Mouse (Mus musculus) lung, embryonic 16.5 days (tissue): ENCODE measurements around the gene Mast3. TPM values are rescaled to one million over a fixed set of nuclear protein-coding genes. Genes with fewer than 3 reads are reported as not detected.
A peak's percentile ranks its signal among the peaks of the same experiment; 100 is the strongest.

Experiments
- ATAC-seq: fragments of 200-750 bp; cut with Nextera tagmentation; 2 replicates; pipeline ENCODE4 v1.8.0; 2017; ENCODE audit warnings: low read depth, mild to moderate bottlenecking, moderate library complexity
- H3K27ac ChIP-seq: fragments of 300-500 bp; sonication (generic); 2 replicates; pipeline ENCODE4 v1.5.1; 2014; ENCODE audit warnings: mild to moderate bottlenecking, control low read depth, low read length
- H3K27me3 ChIP-seq: fragments of 300-500 bp; sonication (generic); 2 replicates; pipeline ENCODE4 v1.6.1; 2014; ENCODE audit warnings: low read depth, low read length, mixed read lengths; ENCODE audit not compliant: control insufficient read depth, insufficient read depth
- H3K36me3 ChIP-seq: fragments of 300-500 bp; sonication (generic); 2 replicates; pipeline ENCODE4 v1.6.1; 2014; ENCODE audit warnings: low read length; ENCODE audit not compliant: control insufficient read depth, insufficient read depth
- H3K4me1 ChIP-seq: fragments of 300-500 bp; sonication (generic); replicated peaks from 2 replicates; pipeline ENCODE4 v1.6.1; 2014; ENCODE audit warnings: low read length, mixed read lengths; ENCODE audit not compliant: control insufficient read depth, insufficient read depth
- H3K4me2 ChIP-seq: fragments of 300-500 bp; sonication (generic); 2 replicates; pipeline ENCODE4 v1.6.1; 2014; ENCODE audit warnings: low read depth, low read length, control low read depth
- H3K4me3 ChIP-seq: fragments of 300-500 bp; sonication (generic); 2 replicates; pipeline ENCODE4 v1.5.1; 2014; ENCODE audit warnings: mild to moderate bottlenecking, low read length, control low read depth
- H3K9ac ChIP-seq: fragments of 300-500 bp; sonication (generic); 2 replicates; pipeline ENCODE4 v1.6.1; 2014; ENCODE audit warnings: low read length, control low read depth
- H3K9me3 ChIP-seq: fragments of 300-500 bp; sonication (generic); 2 replicates; pipeline ENCODE4 v1.6.1; 2016; ENCODE audit warnings: low read length; ENCODE audit not compliant: control insufficient read depth
- WGBS: fragments of 180-500 bp; shearing (Covaris S2); extraction: QIAGEN DNeasy Blood & Tissue Kit; methylation state at CpG from one replicate; pipeline ENCODE4 v1.1.7; 2014; 5-methylcytosine and 5-hydroxymethylcytosine counted together
- microRNA-seq: library from miRNA; unstranded; fragments of <30 nt; microRNA quantifications from one replicate; pipeline ENCODE4, GENCODE M21; 2016
- polyA plus RNA-seq: library from polyadenylated mRNA; unstranded; fragments of >200 nt; fragmentation: Nextera tagmentation; extraction: Ambion mirVana; gene quantifications from 2 replicates; pipeline ENCODE4 v1.2.1, GENCODE M21; 2015

The Mast3 gene
- polyA plus RNA-seq, 1 experiment from 2014 or later: 14.3 TPM

- Histone ChIP-seq H3K9me3 (no peaks in the 10 kb centered on the region), H3K9ac (no peak overlapping the region), H3K36me3 (no peaks in the 10 kb centered on the region), H3K27ac (no peak overlapping the region), H3K4me2 (no peak overlapping the region), H3K4me1 (peaks cover 11% of the 10 kb centered on the region), H3K27me3 (peaks cover 56% of the 10 kb centered on the region), H3K4me3 (no peak overlapping the region)
- WGBS: 62% methylated on average over 11 of the region's 11 CpGs
- ATAC-seq: no peak
Observed at GRCm38 (mm10) chr8:70742176-70742575, 62.7 kb downstream of the Mast3 start.

GRCm38 (mm10) chr8:70741661-70742060, 63.2 kb downstream of the Mast3 start:
- H3K4me1 ChIP-seq: peaks cover 11% of the 10 kb centered on the region
- WGBS: 51% methylated on average over 5 of the region's 5 CpGs
- H3K27me3 ChIP-seq: peaks cover 52% of the 10 kb centered on the region

GRCm38 (mm10) chr8:70738211-70738610, 66.6 kb downstream of the Mast3 start:
- 25% methylated on average over 3 of the region's 3 CpGs for WGBS
- H3K4me3 ChIP-seq: no peak overlapping the region
- peaks cover 18% of the 10 kb centered on the region for H3K27me3 ChIP-seq
- peak; percentile 74 for ATAC-seq
- no peaks in the 10 kb centered on the region for H3K36me3 ChIP-seq
- H3K4me2 ChIP-seq: no peak overlapping the region
- H3K4me1 ChIP-seq: 0 out of 2 replicates have a peak, but pooled peaks cover 2% of the 10 kb centered on the region
- 0 out of 2 replicates have a peak overlapping the region, but pooled peaks have one; percentile 17 for H3K27ac ChIP-seq
- H3K9me3 ChIP-seq: no peaks in the 10 kb centered on the region
- no peak overlapping the region for H3K9ac ChIP-seq

More at GRCm38 (mm10) chr8:70741661-70742060, 63.2 kb downstream of the Mast3 start:
- no peak for ATAC-seq
- Histone ChIP-seq H3K27ac (no peak overlapping the region), H3K36me3 (no peaks in the 10 kb centered on the region), H3K9ac (no peak overlapping the region), H3K9me3 (no peaks in the 10 kb centered on the region), H3K4me3 (no peak overlapping the region), H3K4me2 (no peak overlapping the region)

GRCm38 (mm10) chr8:70737705-70738104, 67.1 kb downstream of the Mast3 start:
- 48% methylated on average over 5 of the region's 5 CpGs for WGBS
- no peak overlapping the region for H3K9ac ChIP-seq

GRCm38 (mm10) chr8:70730956-70731355, 73.9 kb downstream of the Mast3 start:
- Histone ChIP-seq H3K9me3 (no peaks in the 10 kb centered on the region), H3K27ac (no peak overlapping the region), H3K4me2 (no peak overlapping the region), H3K4me3 (no peak overlapping the region), H3K4me1 (peaks cover 4% of the 10 kb centered on the region; the same call in 1 of the 2 replicates), H3K36me3 (no peaks in the 10 kb centered on the region), H3K27me3 (peaks cover 23% of the 10 kb centered on the region), H3K9ac (no peak overlapping the region)
- no peak for ATAC-seq
- 75% methylated on average over 4 of the region's 4 CpGs for WGBS

More at GRCm38 (mm10) chr8:70737705-70738104, 67.1 kb downstream of the Mast3 start:
- H3K36me3 ChIP-seq: no peaks in the 10 kb centered on the region
- no peaks in the 10 kb centered on the region for H3K9me3 ChIP-seq
- peaks cover 13% of the 10 kb centered on the region for H3K27me3 ChIP-seq
- H3K27ac ChIP-seq: no peak overlapping the region
- no peak overlapping the region for H3K4me2 ChIP-seq
- ATAC-seq: no peak
- no peak overlapping the region for H3K4me3 ChIP-seq
- no peaks in the 10 kb centered on the region for H3K4me1 ChIP-seq

- 2% methylated on average over 34 of the region's 34 CpGs for WGBS
- H3K4me2 ChIP-seq: peak overlapping the region; percentile 57
- ATAC-seq: peak; percentile 36; the same call in 1 of the 2 replicates
- H3K9me3 ChIP-seq: no peaks in the 10 kb centered on the region
- peaks cover 23% of the 10 kb centered on the region for H3K27me3 ChIP-seq
- no peak overlapping the region for H3K27ac ChIP-seq
- H3K36me3 ChIP-seq: no peaks in the 10 kb centered on the region
- H3K9ac ChIP-seq: peak overlapping the region; percentile 55
- H3K4me3 ChIP-seq: peak overlapping the region; percentile 41
- H3K4me1 ChIP-seq: peaks cover 4% of the 10 kb centered on the region; the same call in 1 of the 2 replicates
Observed at GRCm38 (mm10) chr8:70729808-70730475, 74.9 kb downstream of the Mast3 start.

Small RNA genes within 50 kb of the gene (microRNA-seq; reads per million reads assigned to microRNA genes)
- not detected for gene Mir7240

Other genes starting within 250 kb of the Mast3 start
- 118 and 121 TPM in 2 replicates for gene Isyna1, start 210.7 kb downstream of the Mast3 start, polyA plus RNA-seq
- gene Ssbp4, start 196.2 kb downstream of the Mast3 start, polyA plus RNA-seq: 106 and 108 TPM in 2 replicates
- 2.0 and 3.2 TPM in 2 replicates for gene Lrrc25, start 188.9 kb downstream of the Mast3 start, polyA plus RNA-seq
- 0.45 and 0.60 TPM in 2 replicates for gene Gdf15, start 172.6 kb downstream of the Mast3 start, polyA plus RNA-seq
- gene Pgpep1, start 144.7 kb downstream of the Mast3 start, polyA plus RNA-seq: 43.6 and 46.7 TPM in 2 replicates
- gene Lsm4, start 131.8 kb downstream of the Mast3 start, polyA plus RNA-seq: 197 and 214 TPM in 2 replicates
- 26.2 and 28.8 TPM in 2 replicates for gene Jund, start 106.1 kb downstream of the Mast3 start, polyA plus RNA-seq
- gene Iqcn, start 101.6 kb downstream of the Mast3 start, polyA plus RNA-seq: not detected in 2 replicates
- 0.26 TPM in 1 of 2 replicates, not detected in the other for gene Gm3336, start 86.5 kb downstream of the Mast3 start, polyA plus RNA-seq
- 0.10 and 0.19 TPM in 2 replicates for gene Pde4c, start 81.3 kb downstream of the Mast3 start, polyA plus RNA-seq
- gene Rab3a, start 50.4 kb downstream of the Mast3 start, polyA plus RNA-seq: 14.8 and 16.2 TPM in 2 replicates
- gene Mpv17l2, start 44.1 kb downstream of the Mast3 start, polyA plus RNA-seq: 37.1 and 39.2 TPM in 2 replicates
- 56.0 and 56.8 TPM in 2 replicates for gene Pik3r2, start 28.3 kb downstream of the Mast3 start, polyA plus RNA-seq
- gene Il12rb1, start 3.4 kb upstream of the Mast3 start, polyA plus RNA-seq: 0.24 and 0.69 TPM in 2 replicates
- 4.5 and 5.6 TPM in 2 replicates for gene Arrdc2, start 34.7 kb upstream of the Mast3 start, polyA plus RNA-seq
- gene Kcnn1, start 58.2 kb upstream of the Mast3 start, polyA plus RNA-seq: 0.40 and 0.99 TPM in 2 replicates
- gene Ccdc124, start 68.9 kb upstream of the Mast3 start, polyA plus RNA-seq: 99.2 and 106 TPM in 2 replicates
- gene Slc5a5, start 87.7 kb upstream of the Mast3 start, polyA plus RNA-seq: 0.13 and 0.16 TPM in 2 replicates
- gene Rpl18a, start 92.4 kb upstream of the Mast3 start, polyA plus RNA-seq: 5,017 and 5,100 TPM in 2 replicates
- gene Map1s, start 100.9 kb upstream of the Mast3 start, polyA plus RNA-seq: 45.9 and 49.2 TPM in 2 replicates